8 mouse cellular contexts compared by ENCODE assay signal in the genomic region with DNA sequence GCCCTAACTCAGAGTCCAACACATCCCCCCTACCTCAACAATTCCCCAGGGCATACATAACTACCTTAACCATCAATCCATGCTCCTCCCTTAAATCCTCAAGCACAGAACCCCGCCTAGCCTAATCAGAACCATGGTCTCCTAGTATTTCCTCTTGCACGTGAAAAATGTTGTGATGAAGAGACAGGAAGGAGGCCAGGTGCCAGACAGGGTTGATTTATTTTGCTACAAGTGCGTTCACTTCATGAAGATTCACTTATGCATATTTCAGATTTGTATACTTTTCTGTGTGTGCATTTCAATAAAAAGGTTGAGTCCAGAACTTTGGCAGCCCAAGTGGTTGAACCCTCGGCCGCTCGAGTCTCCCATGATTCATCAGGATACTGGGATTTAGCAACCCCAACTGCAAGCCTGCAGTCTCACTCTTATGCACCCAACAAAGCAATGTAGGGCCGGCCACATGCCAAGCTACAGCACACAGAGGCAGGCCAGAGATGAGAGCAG. TPM values are rescaled to one million over a fixed set of nuclear protein-coding genes. Genes with fewer than 3 reads are reported as not detected.
DNase-seq lines count a peak whose midpoint lies in the region; ATAC-seq lines count a peak whose summit lies in the region.

No protein-coding gene starts in this region.

- 0 out of 2 replicates have a peak, but pooled peaks cover 5% of the 10 kb centered on the region for H3K27me3 ChIP-seq in lung, embryonic 15.5 days
- H3K27me3 ChIP-seq in forebrain, embryonic 16.5 days (replicated peaks; ENCODE audit: control insufficient read depth, insufficient read depth, low read length), result no peaks in the 10 kb centered on the region
- H3K27me3 ChIP-seq in stomach, embryonic 14.5 days (ENCODE audit: control insufficient read depth, insufficient read depth, low read length), result no peaks in the 10 kb centered on the region

- peak overlapping the region; percentile 93 for H3K4me2 ChIP-seq in lung, embryonic 15.5 days
- H3K4me2 ChIP-seq in forebrain, embryonic 16.5 days (ENCODE audit: low read length), result no peak overlapping the region
- peak overlapping the region; percentile 88; the same call in 1 of the 2 replicates for H3K4me2 ChIP-seq in stomach, embryonic 14.5 days (replicated peaks; ENCODE audit: low read depth, low read length)

- H3K4me1 ChIP-seq in lung, embryonic 15.5 days, result peaks cover 20% of the 10 kb centered on the region
- peaks cover 18% of the 10 kb centered on the region for H3K4me1 ChIP-seq in forebrain, embryonic 16.5 days (replicated peaks; ENCODE audit: control insufficient read depth, insufficient read depth, low read length)
- peaks cover 16% of the 10 kb centered on the region for H3K4me1 ChIP-seq in stomach, embryonic 14.5 days (ENCODE audit: control insufficient read depth, insufficient read depth, low read length)

- 78% methylated on average over 7 of the region's 7 CpGs for WGBS in lung, embryonic 15.5 days
- WGBS in forebrain, embryonic 16.5 days, result 86% methylated on average over 7 of the region's 7 CpGs
- 77% methylated on average over 7 of the region's 7 CpGs for WGBS in stomach, embryonic 14.5 days

- no peak overlapping the region for H3K9ac ChIP-seq in lung, embryonic 15.5 days
- no peak overlapping the region for H3K9ac ChIP-seq in forebrain, embryonic 16.5 days (replicated peaks; ENCODE audit: low read depth, low read length)
- H3K9ac ChIP-seq in stomach, embryonic 14.5 days (replicated peaks; ENCODE audit: low read depth, low read length), result no peak overlapping the region

- no peak for ATAC-seq in lung, embryonic 15.5 days (ENCODE audit: borderline replicate concordance, extremely low read depth, low FRiP score, low TSS enrichment)
- ATAC-seq in forebrain, embryonic 16.5 days, result no peak
- no peak for ATAC-seq in stomach, embryonic 14.5 days (ENCODE audit: insufficient number of reproducible peaks, insufficient read depth, low FRiP score, low read depth)

- H3K9me3 ChIP-seq in lung, embryonic 15.5 days, result no peaks in the 10 kb centered on the region
- H3K9me3 ChIP-seq in forebrain, embryonic 16.5 days (ENCODE audit: control insufficient read depth, low read length), result no peaks in the 10 kb centered on the region
- H3K9me3 ChIP-seq in stomach, embryonic 14.5 days (ENCODE audit: control insufficient read depth, low read depth, low read length), result no peaks in the 10 kb centered on the region

- peak overlapping the region; percentile 96 for H3K4me3 ChIP-seq in lung, embryonic 15.5 days
- H3K4me3 ChIP-seq in forebrain, embryonic 16.5 days (replicated peaks; ENCODE audit: low read length), result peak overlapping the region; percentile 98
- peak overlapping the region; percentile 95; the same call in 1 of the 2 replicates for H3K4me3 ChIP-seq in stomach, embryonic 14.5 days (ENCODE audit: low read depth, low read length)

- peak overlapping the region; percentile 92 for H3K27ac ChIP-seq in lung, embryonic 15.5 days
- H3K27ac ChIP-seq in forebrain, embryonic 16.5 days (ENCODE audit: low read length), result no peak overlapping the region
- peak overlapping the region; percentile 89 for H3K27ac ChIP-seq in stomach, embryonic 14.5 days (ENCODE audit: low read length)

- DNase-seq in lung, postnatal 25 days (ENCODE audit: low spot score), result no peak
- DNase-seq in kidney, postnatal 14 days, result peak; percentile 27
- DNase-seq in left cerebral cortex, adult 18-20 months (ENCODE audit: low spot score in 2 of 2), result no peak
- no peak for DNase-seq in thymus, postnatal 4 days
- no peak for DNase-seq in MN1 (ENCODE audit: low spot score)

- H3K36me3 ChIP-seq in lung, embryonic 15.5 days, result no peaks in the 10 kb centered on the region; the same call in 1 of the 2 replicates
- no peaks in the 10 kb centered on the region for H3K36me3 ChIP-seq in forebrain, embryonic 16.5 days (ENCODE audit: control insufficient read depth, insufficient read depth)
- H3K36me3 ChIP-seq in stomach, embryonic 14.5 days (ENCODE audit: control insufficient read depth, insufficient read depth, low read length), result no peaks in the 10 kb centered on the region

RNA-seq across cellular contexts. Expression of a gene that starts 0.4 kb away (rescaled TPM):
- polyA plus RNA-seq in lung, embryonic 15.5 days (2015; fragmentation: Nextera tagmentation; extraction: Ambion mirVana), result 25.2 and 26.1 TPM in 2 replicates
- 74.6 and 92.8 TPM in 2 replicates for polyA plus RNA-seq in forebrain, embryonic 16.5 days (2015; fragmentation: Nextera tagmentation; extraction: Ambion mirVana)
- 28.7 and 32.6 TPM in 2 replicates for polyA plus RNA-seq in stomach, embryonic 14.5 days (2014; fragmentation: Nextera tagmentation; extraction: Ambion mirVana)
- total RNA-seq in left cerebral cortex, adult 18-20 months (2021), result 100 to 1,000 TPM; 116 to 128 TPM
